Mouse (Mus musculus): ENCODE measurements at regions not wholly inside any gene's neighbourhood (a gene's known extent, or its start where the extent isn't known, plus 50 kb on each side); places are given as distances from the start of the nearest gene placed in this dataset.
A peak's percentile ranks its signal among the peaks of the same experiment; 100 is the strongest.

- no peak for DNase-seq (ENCODE audit: low spot score in 2 of 2)
Measured at GRCm38 (mm10) chr2:157633286-157633685, 62.2 kb upstream of the Blcap start.

DNA sequence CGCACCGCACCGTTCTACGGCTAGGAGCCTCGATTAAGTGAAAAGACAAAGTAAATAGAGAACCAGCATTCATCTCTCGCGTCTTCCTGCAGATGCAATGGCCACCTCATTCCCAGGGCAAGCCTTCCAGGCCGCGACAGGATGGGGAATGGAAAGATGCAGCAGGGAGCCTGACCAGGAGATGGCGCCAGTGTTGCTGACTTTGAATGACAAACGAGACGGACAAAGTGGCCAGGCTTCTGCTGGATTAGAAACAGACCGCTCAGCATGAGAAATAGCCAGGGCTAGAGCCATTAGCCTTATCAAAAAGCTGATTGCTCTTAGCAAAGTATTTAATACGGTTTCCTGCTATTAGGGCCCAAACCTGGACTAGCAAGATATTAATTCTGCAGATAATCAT, 64.6 kb upstream of the Blcap start:
- peak; percentile 49 to 85 for DNase-seq (ENCODE audit: low spot score in 2 of 2)

DNA sequence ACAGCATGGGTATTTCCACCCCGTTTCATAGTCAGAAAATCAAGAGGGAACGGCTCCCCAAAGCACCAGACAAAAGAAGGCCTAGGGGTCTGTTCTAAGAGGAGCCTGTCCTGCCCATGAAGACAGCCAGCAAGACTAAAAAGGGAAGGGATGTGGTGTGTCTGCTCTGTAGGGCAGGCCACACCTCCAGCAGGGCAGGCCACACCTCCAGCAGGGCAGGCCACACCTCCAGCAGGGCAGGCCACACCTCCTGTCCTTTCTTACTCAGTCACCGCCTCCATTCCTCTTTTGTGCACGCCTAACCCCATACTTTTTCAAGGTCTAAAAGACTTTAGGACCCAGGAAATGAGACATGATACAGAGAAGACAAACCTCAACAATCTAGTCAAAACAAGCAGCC, 69.8 kb upstream of the Blcap start:
- DNase-seq (ENCODE audit: low spot score in 2 of 2): no peak

DNA sequence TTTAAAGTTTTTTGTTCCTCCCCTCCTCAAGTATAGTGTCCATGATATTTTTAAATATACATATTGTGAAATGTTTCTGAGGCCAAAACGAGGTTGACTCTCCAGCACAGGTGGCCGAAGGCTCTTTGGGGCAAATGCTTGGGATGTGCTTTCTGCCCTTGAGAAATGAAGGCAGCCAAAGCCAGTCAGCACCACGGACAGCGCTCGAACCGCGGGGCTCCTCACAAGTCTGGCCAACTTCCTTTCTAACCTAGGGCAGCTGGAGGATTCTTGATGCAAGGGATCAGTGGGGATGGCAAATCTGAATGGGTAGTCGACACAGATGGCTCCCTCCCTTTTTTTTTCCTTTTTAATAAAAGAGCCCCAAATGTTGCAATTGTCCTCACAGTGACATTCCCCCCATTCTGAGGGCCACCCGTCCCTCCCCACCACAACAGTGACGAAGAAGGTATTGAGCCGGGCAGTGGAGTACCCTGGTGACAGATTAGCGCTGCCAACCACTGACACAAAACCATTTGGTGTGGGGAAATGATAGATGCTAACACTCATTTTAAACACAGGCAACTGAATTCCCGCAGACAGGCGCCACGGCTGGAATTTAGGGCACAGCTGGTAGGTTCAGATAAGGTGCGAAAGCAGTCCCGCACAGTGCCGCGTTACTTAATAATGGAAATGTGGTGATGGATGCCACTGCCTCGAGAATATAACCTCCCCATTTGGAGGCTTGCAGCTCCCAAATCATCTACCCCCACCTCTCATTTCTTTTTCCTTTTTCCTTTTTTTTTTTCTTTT, 73.4 kb upstream of the Ctnnbl1 start:
- no peak for DNase-seq (ENCODE audit: low spot score in 2 of 2)

GRCm38 (mm10) chr2:157664481-157664880, 72.7 kb upstream of the Ctnnbl1 start:
- DNase-seq (ENCODE audit: low spot score in 2 of 2): no peak

- no peak for DNase-seq (ENCODE audit: low spot score in 2 of 2)
Measured at GRCm38 (mm10) chr2:157670191-157670590, 67.0 kb upstream of the Ctnnbl1 start.

DNA sequence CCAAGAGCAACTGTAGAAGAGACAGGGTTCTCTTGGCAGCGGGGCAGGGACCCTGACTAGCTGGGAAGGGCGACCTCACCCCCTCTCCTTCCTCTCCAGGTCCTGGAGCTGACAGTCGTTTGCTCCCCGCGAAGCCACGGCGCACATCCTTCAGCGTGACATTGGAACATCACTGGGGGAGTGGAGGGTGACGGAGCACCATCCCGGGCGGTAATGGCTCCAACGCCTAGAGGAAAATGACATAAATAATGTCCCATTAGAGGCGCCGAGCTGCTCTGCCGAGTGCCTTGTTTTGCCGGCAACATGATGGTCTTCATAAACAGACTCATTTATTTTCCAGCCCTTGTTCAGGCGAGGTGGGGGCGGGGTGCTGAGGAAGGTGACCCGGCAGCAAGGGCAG, 62.3 kb upstream of the Ctnnbl1 start:
- no peak for DNase-seq (ENCODE audit: low spot score in 2 of 2)

GRCm38 (mm10) chr2:157676396-157677176, 60.6 kb upstream of the Ctnnbl1 start:
- DNase-seq (ENCODE audit: low spot score in 2 of 2): no peak

GRCm38 (mm10) chr2:157677262-157677661, 59.9 kb upstream of the Ctnnbl1 start:
- no peak for DNase-seq (ENCODE audit: low spot score in 2 of 2)

- DNase-seq (ENCODE audit: low spot score in 2 of 2): no peak
Measured at GRCm38 (mm10) chr2:157681931-157682330, 55.3 kb upstream of the Ctnnbl1 start.

All from frontal cortex, postnatal 10 days (tissue).